Mouse (Mus musculus) adipocyte (in vitro differentiated cells): ENCODE results near the gene P2ry10b.

Experiments
- DNase-seq: peaks from one replicate; pipeline ENCODE4 v3.0.0-alpha.2; 2016; ENCODE audit warnings: low spot score

Gene P2ry10b

DNA sequence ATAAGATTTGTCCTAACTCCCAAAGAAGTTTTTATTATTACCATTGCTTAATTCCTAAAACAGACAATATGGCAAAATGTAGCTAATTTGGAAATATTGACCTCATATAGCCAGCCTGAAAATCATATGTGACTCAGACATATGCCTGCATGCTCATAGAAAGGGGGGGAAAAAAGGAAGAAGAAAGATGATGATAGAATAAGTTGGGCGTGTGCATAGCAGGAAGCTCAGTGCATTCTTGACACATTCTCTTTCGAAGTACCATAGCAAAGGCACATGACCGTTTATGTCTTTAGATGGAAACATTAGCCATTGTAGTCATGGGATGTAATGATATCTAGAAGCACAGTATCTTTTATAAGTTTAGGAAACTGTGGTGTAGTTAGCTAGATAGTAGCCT is at the start of gene P2ry10b:
P2ry10b (plus strand) TSS at position 247 of the 400 bp plus-strand sequence.
- no peak for DNase-seq

DNA sequence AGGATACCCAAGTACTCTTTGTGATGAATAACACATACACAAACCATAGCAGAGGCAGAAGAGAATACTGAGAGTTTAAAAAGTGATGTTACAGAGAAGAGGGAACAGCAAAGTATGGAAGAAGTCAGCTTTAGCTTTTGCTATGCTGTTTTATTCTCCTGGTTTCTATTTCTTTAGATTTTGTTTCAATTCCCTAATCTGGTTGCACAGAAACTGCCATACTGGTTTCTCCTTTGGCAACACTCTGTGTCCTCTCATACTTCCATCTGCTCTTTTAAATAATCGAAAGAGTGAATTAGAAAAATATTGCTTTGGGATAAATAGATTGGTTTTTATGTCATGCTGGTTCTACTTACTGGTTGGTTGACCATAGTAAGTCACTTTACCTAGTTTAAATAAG is 32.4 kb upstream of the P2ry10b start:
- no peak for DNase-seq

DNA sequence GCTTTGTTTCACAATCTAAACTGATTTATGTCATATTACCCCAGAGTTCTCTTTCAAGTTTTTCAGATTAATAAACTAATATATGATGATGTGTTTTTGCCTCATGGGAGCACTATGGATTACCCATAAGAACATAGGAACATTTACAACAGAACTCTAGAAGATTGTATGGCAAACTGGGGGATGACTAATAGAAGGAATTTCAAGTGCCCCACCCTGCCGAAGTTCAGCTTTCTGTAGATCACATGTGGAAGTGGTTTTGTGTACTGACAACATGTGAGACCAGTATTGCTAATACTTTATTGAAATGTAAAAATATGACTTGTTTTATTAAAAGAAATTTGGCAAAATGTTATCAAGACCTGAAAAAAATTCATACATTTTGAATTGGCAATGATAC is 31.7 kb upstream of the P2ry10b start:
- no peak for DNase-seq

DNA sequence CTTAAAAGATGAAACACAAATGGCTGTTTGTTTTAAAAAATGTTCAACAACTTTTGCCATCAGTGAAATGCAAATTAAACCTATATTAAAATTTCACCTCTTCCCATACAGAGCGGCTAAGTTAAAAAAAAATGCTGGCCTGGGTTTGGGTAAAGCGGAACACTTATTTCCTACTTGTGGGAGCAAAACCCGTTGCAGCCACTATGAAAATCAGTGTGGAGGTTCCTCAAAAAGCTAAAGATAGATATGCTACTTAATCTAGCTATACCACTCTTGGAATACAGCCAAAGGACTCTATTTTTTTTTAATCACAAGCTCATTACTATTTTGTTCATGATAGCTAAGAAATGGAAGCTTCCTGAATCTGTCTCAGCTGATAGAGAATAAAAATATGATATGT is 5.5 kb upstream of the P2ry10b start:
- DNase-seq, result no peak

DNA sequence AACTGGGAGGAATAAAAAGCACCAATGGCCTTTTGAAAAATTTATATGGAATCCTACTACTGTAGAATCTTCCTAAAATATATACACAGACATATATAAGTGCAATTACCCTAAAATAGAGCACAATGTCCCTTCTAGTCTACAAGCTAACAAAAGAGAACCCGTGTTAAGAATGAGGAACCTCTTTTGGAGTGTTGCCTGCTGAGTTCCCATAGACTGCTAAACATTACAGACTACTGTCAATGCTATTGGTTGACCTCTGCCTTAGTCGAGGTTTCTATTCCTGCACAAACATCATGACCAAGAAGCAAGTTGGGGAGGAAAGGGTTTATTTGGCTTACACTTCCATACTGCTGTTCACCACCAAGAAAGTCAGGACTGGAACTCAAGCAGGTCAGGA is 4.8 kb upstream of the P2ry10b start:
- DNase-seq, result no peak

DNA sequence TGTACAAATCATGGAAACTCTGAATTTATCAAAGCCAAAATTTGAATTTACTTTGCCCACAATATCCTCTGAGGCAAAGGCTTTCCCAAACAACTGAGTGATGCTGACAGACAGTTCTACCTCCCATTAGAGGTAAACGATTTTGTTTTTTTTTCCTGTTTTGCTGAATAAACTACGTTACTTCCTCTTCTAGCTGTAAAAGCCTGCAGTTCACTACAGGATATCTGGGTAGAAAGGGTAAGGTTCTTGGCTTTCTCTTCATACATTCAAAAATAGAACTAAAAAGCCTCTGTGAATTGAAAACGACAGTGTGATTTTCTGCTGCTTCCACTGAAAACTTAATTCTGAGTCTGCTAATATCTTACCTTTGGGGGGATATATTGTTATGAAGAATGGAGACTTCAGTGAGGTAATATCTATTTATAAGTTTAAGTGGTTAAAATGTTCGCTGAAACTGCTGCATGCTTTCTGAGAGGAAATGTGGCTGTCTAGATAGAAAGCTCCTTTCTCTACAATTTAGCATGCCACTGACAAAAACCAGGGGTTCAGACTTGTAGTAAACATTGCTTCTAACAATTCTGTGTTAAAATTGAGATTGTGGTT is 765 bp downstream of the P2ry10b start:
- peak; percentile 14 for DNase-seq

DNA sequence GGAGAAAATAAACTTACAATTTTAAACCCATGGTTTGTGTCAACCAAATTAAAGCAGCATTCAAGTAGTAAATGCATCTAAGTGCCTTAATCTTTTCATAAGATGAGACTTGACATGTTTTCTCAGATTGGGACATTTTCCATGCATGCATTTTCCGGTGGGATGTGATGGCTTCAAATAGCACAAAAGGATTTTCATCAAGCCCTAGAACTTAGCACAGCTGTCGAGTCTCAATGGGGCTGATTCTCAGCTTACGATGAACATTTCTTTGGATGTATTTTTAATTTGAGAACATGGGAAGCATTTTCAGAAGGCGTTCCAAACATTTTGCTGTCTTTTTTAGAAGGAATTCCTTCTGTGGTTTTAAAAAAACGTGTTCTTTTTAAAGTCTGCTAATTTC is 1.3 kb downstream of the P2ry10b start:
- no peak for DNase-seq

DNA sequence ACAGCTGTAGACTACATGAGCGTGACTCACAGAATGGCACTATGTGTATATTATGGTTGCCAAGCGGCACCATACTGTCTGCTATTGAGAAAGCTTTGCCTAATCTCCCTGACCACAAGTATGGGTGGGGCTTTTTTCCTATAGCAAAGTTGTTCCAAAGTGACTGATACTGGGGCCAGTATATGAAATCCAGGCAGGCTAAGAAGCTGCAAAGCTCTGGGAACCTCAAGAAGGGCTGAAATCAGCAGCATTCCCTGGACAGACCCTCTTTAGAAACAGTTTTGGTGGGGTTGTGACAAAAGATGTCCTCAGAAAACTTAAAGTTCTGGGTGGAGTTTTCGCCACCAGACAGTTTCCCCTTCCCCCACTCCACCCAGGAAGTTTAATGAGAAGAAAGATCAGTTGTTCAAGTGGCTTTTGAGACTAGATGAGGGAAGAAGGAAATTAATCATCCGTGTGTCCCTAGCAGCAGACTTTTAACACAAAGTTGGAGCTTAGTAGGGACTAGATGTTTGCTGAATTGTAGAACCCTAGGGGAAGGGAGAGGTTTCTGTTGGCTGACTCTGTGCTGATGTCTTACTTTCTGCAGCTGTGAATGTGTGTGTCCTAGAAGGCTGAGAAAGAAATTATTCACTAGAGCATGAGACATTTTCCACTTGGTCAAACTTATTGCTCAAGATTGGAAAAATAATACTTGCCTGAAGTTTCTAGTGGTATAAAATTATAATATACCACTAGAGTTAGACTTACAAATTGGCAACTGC is 2.2 kb downstream of the P2ry10b start:
- peak; percentile 53 for DNase-seq

DNA sequence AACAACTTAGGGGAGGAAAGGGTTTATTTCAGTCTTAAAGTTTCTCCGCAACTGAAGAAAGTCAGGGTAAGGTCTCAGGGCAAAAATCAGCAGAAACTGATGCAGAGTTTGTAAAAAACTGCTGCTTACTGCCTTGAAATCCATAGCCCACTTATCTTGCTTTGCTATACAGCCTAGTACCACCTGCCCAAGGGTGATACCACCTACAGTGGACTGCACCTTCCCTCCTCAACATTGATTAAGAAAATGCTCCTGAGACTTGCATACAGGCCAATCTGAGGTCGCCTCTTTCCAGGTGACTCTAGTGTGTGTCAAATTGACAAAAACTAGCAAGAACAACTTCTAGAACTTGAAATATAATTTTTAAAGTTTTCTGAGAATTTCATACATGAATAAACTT is 7.3 kb downstream of the P2ry10b start:
- DNase-seq, result no peak

DNA sequence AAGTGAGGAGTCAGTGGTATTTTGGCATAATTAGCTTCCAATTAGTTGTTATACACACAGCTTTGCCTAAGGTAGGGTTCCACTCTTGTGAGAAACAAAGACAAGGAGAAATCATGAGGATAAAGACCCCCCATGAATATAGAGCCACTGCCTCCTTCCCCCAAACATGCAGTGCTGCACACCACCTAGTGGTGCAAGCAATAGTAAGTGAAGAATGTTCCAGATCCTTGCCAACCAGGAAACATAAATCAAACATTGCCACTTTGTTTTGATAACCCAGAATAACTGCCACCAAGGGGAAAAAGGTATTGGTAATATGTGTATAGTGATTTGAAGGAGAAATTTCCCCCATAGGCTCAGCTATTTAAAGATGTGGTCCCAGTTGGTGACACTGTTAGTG is 11.8 kb downstream of the P2ry10b start:
- DNase-seq, result peak; percentile 45

DNA sequence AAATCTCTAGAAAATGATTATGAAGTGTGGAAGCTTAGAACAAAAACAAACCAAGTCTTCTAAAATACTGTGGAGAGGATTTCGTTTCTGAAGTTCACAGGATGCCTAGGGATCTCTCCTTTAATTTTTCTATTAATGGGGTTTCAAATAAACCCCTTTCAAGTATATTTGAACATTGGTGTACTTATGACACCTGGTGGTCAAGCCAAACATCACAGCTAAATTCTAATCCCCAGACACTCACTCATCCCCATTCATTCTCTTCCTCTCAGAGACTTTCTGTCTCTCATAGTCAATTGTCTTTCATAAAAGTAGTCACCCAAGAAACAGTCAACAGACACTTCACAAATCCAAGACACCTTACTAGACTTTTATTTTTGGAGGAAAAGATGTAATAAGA is 19.6 kb downstream of the P2ry10b start:
- DNase-seq, result peak; percentile 46

DNA sequence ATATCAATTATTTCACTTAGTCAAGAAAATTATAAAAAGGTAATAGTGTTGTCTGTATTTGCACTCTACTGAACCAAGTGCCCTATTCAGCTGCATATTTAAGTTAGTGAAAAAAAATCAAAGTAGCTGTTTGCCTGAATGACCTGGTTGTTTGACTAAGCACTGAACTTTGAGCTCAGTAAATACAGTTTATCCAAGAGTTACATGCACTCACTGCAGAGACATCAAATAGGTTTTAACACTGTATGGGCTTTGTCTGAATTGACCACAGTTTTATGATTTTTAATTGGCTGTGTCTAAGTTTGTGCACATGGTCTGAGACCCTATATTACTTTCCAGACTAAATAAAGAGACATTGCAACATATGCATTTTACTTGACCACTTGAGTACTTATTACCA is 20.4 kb downstream of the P2ry10b start:
- DNase-seq, result no peak

DNA sequence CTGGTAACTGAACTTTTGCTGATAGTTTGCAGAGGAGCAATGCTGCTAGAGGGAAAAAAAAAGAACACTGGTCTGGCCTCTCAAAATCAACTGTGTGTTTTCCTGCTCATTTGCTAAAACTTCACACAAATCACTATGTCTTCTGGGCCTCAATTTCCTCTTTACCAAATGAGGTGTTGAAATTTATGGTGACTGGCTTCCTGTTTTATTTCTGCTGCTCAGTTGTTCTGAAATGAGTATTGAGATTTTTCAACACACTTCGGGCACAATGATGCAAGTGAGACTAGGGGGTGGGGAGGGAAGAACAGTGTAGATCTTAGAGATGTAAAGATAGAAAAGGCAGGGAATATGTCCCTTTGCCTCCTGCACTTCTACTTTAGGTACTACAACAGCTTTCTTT is 30.0 kb downstream of the P2ry10b start:
- no peak for DNase-seq

DNA sequence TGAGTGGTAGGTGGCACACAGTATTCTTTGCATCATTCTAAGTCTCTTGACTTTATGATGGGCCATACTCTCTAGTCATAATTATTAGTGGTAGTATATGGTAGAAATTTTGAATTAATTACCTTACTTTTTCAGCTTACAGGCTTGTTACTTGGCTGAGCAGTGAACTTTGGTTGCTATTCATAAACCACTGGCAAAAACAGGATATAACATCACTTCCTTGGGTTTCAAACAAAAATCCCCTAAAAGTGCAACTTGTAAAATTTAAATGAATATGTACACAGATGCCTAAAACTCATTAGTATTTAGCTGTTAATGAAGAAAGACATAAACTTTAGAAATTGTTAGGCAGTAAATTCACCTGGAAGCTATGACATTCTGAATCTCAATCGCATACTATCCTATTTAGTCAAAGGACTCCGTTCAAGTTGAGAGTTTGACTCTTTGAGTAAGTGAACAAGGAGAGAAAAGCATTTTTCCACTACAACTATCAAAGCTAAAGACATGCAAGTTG is 68.9 kb downstream of the P2ry10b start:
- no peak for DNase-seq
